Mouse (Mus musculus) MEL (cell line): ENCODE measurements around the gene Tead1. TPM values are rescaled to one million over a fixed set of nuclear protein-coding genes. Genes with fewer than 3 reads are reported as not detected.
"Not testable (repeated sequence)": the region's sequence is repeated elsewhere in the genome, so short reads cannot be mapped to it uniquely, and the experiment has no call there.

Experiments
- DNase-seq: peaks from one replicate; pipeline ENCODE4 v3.0.0; 2011; ENCODE audit warnings: low read depth, low spot score
- H3K27ac ChIP-seq: 2 replicates; pipeline ENCODE4 v1.5.1; 2012; ENCODE audit warnings: low read depth, mild to moderate bottlenecking, control low read depth, low read length, moderate library complexity; ENCODE audit not compliant: control insufficient read depth
- H3K27me3 ChIP-seq, 2 experiments: fragments of 150-350 bp in 1 of 2; sonication (generic) in 1 of 2; 2 replicates each; pipeline ENCODE4 v1.6.1; 2012; ENCODE audit warnings: low read length in 2 of 2, mild to moderate bottlenecking in 2 of 2, improper control_type of control experiment in 1 of 2, moderate library complexity in 1 of 2; ENCODE audit not compliant: insufficient read depth in 2 of 2, control insufficient read depth in 1 of 2
- H3K36me3 ChIP-seq, 2 experiments: 2 replicates each; pipeline ENCODE4 v1.6.1; 2012 to 2014; ENCODE audit warnings: low read length in 2 of 2, improper control_type of control experiment in 1 of 2, inconsistent platforms in 1 of 2, mild to moderate bottlenecking in 1 of 2; ENCODE audit not compliant: insufficient read depth in 2 of 2, control insufficient read depth in 1 of 2
- H3K4me1 ChIP-seq, 2 experiments: fragments of 150-350 bp in 1 of 2; sonication (generic) in 1 of 2; 2 replicates each; pipeline ENCODE4 v1.6.1; 2012; ENCODE audit warnings: low read length in 2 of 2, improper control_type of control experiment in 1 of 2, mild to moderate bottlenecking in 1 of 2; ENCODE audit not compliant: insufficient read depth in 2 of 2, control insufficient read depth in 1 of 2
- H3K4me3 ChIP-seq, 2 experiments: fragments of 150-350 bp in 1 of 2; sonication (generic) in 1 of 2; 2 replicates each; pipeline ENCODE4 v1.5.1; 2012; ENCODE audit warnings: low read depth in 2 of 2, low read length in 2 of 2, mild to moderate bottlenecking in 2 of 2, moderate library complexity in 2 of 2, control low read depth in 1 of 2, improper control_type of control experiment in 1 of 2; ENCODE audit not compliant: control insufficient read depth in 1 of 2, insufficient read depth in 1 of 2
- H3K79me2 ChIP-seq: 2 replicates; pipeline ENCODE4 v1.6.1; 2012; ENCODE audit warnings: mild to moderate bottlenecking, low read length, moderate library complexity; ENCODE audit not compliant: control insufficient read depth, poor library complexity, insufficient read depth
- H3K9ac ChIP-seq: 2 replicates; pipeline ENCODE4 v1.6.1; 2012; ENCODE audit warnings: low read depth, mild to moderate bottlenecking, control low read depth, low read length, moderate library complexity; ENCODE audit not compliant: control insufficient read depth, poor library complexity, severe bottlenecking
- H3K9me3 ChIP-seq: fragments of 150-350 bp; sonication (generic); replicated peaks from 2 replicates; pipeline ENCODE4 v1.6.1; 2012; ENCODE audit warnings: mild to moderate bottlenecking, low read length, improper control_type of control experiment, moderate library complexity; ENCODE audit not compliant: insufficient read depth
- CTCF ChIP-seq, 3 experiments: IDR thresholded peaks in 2 of 3; conservative IDR thresholded peaks in 1 of 3; 2 replicates each; pipeline ENCODE4 v1.5.1; 2011 to 2012; ENCODE audit warnings: low read length in 3 of 3, low read depth in 2 of 3, mild to moderate bottlenecking in 2 of 3, improper control_type of control experiment in 1 of 3, inconsistent platforms in 1 of 3, mixed read lengths in 1 of 3, moderate library complexity in 1 of 3; ENCODE audit not compliant: control insufficient read depth in 1 of 3, insufficient read depth in 1 of 3, poor library complexity in 1 of 3, severe bottlenecking in 1 of 3
- E2F4 ChIP-seq: IDR thresholded peaks from 2 replicates; pipeline ENCODE4 v1.6.1; 2011; ENCODE audit warnings: low read depth, low read length, improper control_type of control experiment, borderline replicate concordance
- ELF1 ChIP-seq: IDR thresholded peaks from 2 replicates; pipeline ENCODE4 v1.6.1; 2014; ENCODE audit warnings: low read depth, mild to moderate bottlenecking, inconsistent platforms, low read length, improper control_type of control experiment, moderate library complexity
- GATA1 ChIP-seq: IDR thresholded peaks from 2 replicates; pipeline ENCODE4 v1.6.1; 2011; ENCODE audit warnings: low read depth, low read length, improper control_type of control experiment
- KAT2A ChIP-seq: conservative IDR thresholded peaks from 2 replicates; pipeline ENCODE4 v1.6.1; 2012; ENCODE audit warnings: low read depth, low read length, improper control_type of control experiment, inconsistent platforms
- MAFK ChIP-seq: IDR thresholded peaks from 2 replicates; pipeline ENCODE4 v1.6.1; 2011; ENCODE audit warnings: low read depth, mild to moderate bottlenecking, low read length, improper control_type of control experiment, borderline replicate concordance
- MAX ChIP-seq: IDR thresholded peaks from 2 replicates; pipeline ENCODE4 v1.6.1; 2011; ENCODE audit warnings: low read length, improper control_type of control experiment
- MAZ ChIP-seq: IDR thresholded peaks from 2 replicates; pipeline ENCODE4 v1.6.1; 2012; ENCODE audit warnings: low read depth, mild to moderate bottlenecking, inconsistent platforms, low read length, improper control_type of control experiment
- MEF2A ChIP-seq: IDR thresholded peaks from 2 replicates; pipeline ENCODE4 v1.6.1; 2014; ENCODE audit warnings: low read depth, mild to moderate bottlenecking, inconsistent platforms, low read length, improper control_type of control experiment; ENCODE audit not compliant: poor library complexity, insufficient replicate concordance, severe bottlenecking; ENCODE audit errors: extremely low read depth
- MXI1 ChIP-seq: IDR thresholded peaks from 2 replicates; pipeline ENCODE4 v1.6.1; 2011; ENCODE audit warnings: mild to moderate bottlenecking, low read depth, low read length, improper control_type of control experiment
- MYB ChIP-seq: IDR thresholded peaks from 2 replicates; pipeline ENCODE4 v1.6.1; 2011; ENCODE audit warnings: mild to moderate bottlenecking, low read depth, low read length, improper control_type of control experiment
- MYC ChIP-seq: IDR thresholded peaks from 2 replicates; pipeline ENCODE4 v1.6.1; 2011; ENCODE audit warnings: low read depth, mild to moderate bottlenecking, low read length, improper control_type of control experiment, moderate library complexity
- POLR2AphosphoS5 ChIP-seq: IDR thresholded peaks from 2 replicates; pipeline ENCODE4 v1.6.1; 2012; ENCODE audit warnings: low read depth, borderline replicate concordance, mild to moderate bottlenecking, inconsistent platforms, low read length, moderate library complexity, mixed read lengths
- RCOR1 ChIP-seq: IDR thresholded peaks from 2 replicates; pipeline ENCODE4 v1.6.1; 2012; ENCODE audit warnings: low read depth, mild to moderate bottlenecking, inconsistent platforms, low read length, improper control_type of control experiment
- SIN3A ChIP-seq: IDR thresholded peaks from 2 replicates; pipeline ENCODE4 v1.6.1; 2012; ENCODE audit warnings: low read length, improper control_type of control experiment, inconsistent platforms
- SMC3 ChIP-seq: IDR thresholded peaks from 2 replicates; pipeline ENCODE4 v1.6.1; 2011; ENCODE audit warnings: low read depth, low read length, improper control_type of control experiment
- TBP ChIP-seq: IDR thresholded peaks from 2 replicates; pipeline ENCODE4 v1.8.0; 2011; ENCODE audit warnings: low read depth, low read length, improper control_type of control experiment
- TCF12 ChIP-seq: IDR thresholded peaks from 2 replicates; pipeline ENCODE4 v1.6.1; 2014; ENCODE audit warnings: low read depth, mild to moderate bottlenecking, inconsistent platforms, low read length, improper control_type of control experiment, moderate library complexity
- UBTF ChIP-seq: IDR thresholded peaks from 2 replicates; pipeline ENCODE4 v1.6.1; 2012; ENCODE audit warnings: low read depth, mild to moderate bottlenecking, inconsistent platforms, low read length, improper control_type of control experiment, moderate library complexity, borderline replicate concordance; ENCODE audit not compliant: insufficient read depth
- USF1 ChIP-seq: IDR thresholded peaks from 2 replicates; pipeline ENCODE4 v1.6.1; 2014; ENCODE audit warnings: low read depth, mild to moderate bottlenecking, inconsistent platforms, low read length, improper control_type of control experiment, moderate library complexity
- USF2 ChIP-seq, 2 experiments: IDR thresholded peaks; 2 replicates each; pipeline ENCODE4 v1.6.1; 2011 to 2012; ENCODE audit warnings: improper control_type of control experiment in 2 of 2, low read length in 2 of 2, borderline replicate concordance in 1 of 2, inconsistent platforms in 1 of 2, low read depth in 1 of 2, mild to moderate bottlenecking in 1 of 2; ENCODE audit not compliant: insufficient read depth in 1 of 2
- ZKSCAN1 ChIP-seq: IDR thresholded peaks from 2 replicates; pipeline ENCODE4 v1.6.1; 2012; ENCODE audit warnings: low read depth, mild to moderate bottlenecking, inconsistent platforms, low read length, improper control_type of control experiment, moderate library complexity
- ZMIZ1 ChIP-seq: IDR thresholded peaks from 2 replicates; pipeline ENCODE4 v1.6.1; 2012; ENCODE audit warnings: low read depth, mild to moderate bottlenecking, inconsistent platforms, low read length, improper control_type of control experiment, moderate library complexity
- polyA plus RNA-seq, 2 experiments: library from polyadenylated mRNA; stranded (reverse) in 1 of 2; unstranded in 1 of 2; fragments of >175 nt in 1 of 2; fragments of >200 nt in 1 of 2; gene quantifications; 2 replicates each; pipeline versions ENCODE4 v1.2.1 to v1.2.4; 2012; ENCODE audit warnings: low replicate concordance in 2 of 2, low read depth in 1 of 2; ENCODE audit not compliant: insufficient read length in 2 of 2, insufficient read depth in 1 of 2, missing spikeins in 1 of 2
- total RNA-seq: library from RNA; depleted of rRNA; stranded (reverse); fragments of 300-350 nt; gene quantifications from 2 replicates; pipeline ENCODE4 v1.2.3, GENCODE M21; 2012

The Tead1 gene
- total and polyA plus RNA-seq, 3 experiments, result not detected

- no peaks in the 10 kb centered on the region for H3K27me3 ChIP-seq
- H3K4me1 ChIP-seq, result no peaks in the 10 kb centered on the region
- TF ChIP-seq TCF12, result no peak
- no peak for TF ChIP-seq GATA1
- no peak for TF ChIP-seq E2F4
- TF ChIP-seq SMC3, result no peak
- TF ChIP-seq MXI1, result no peak
- no peaks in the 10 kb centered on the region for H3K9me3 ChIP-seq
- H3K79me2 ChIP-seq, result no peaks in the 10 kb centered on the region
- no peak for DNase-seq
- no peak overlapping the region for H3K9ac ChIP-seq
- no peak overlapping the region for H3K4me3 ChIP-seq
- no peaks in the 10 kb centered on the region for H3K36me3 ChIP-seq
- H3K27ac ChIP-seq, result no peak overlapping the region
These were observed 243.7 kb downstream of the Tead1 start for GRCm38 (mm10) chr7:112922801-112923200.

GRCm38 (mm10) chr7:112923712-112924111 lies 244.6 kb downstream of the Tead1 start:
- Histone ChIP-seq H3K79me2 (no peaks in the 10 kb centered on the region), H3K4me1 (no peaks in the 10 kb centered on the region), H3K36me3 (no peaks in the 10 kb centered on the region), H3K4me3 (no peak overlapping the region), H3K27me3 (no peaks in the 10 kb centered on the region), H3K9ac (no peak overlapping the region), H3K27ac (no peak overlapping the region), H3K9me3 (no peaks in the 10 kb centered on the region)
- no peak for DNase-seq
- TF ChIP-seq ELF1 (no peak), SMC3 (no peak), SIN3A (no peak)

GRCm38 (mm10) chr7:112930669-112931068 lies 251.6 kb downstream of the Tead1 start:
- no peak for DNase-seq
- Histone ChIP-seq H3K36me3 (no peaks in the 10 kb centered on the region), H3K27me3 (no peaks in the 10 kb centered on the region), H3K9ac (no peak overlapping the region), H3K4me3 (no peak overlapping the region), H3K9me3 (no peaks in the 10 kb centered on the region), H3K79me2 (no peaks in the 10 kb centered on the region), H3K27ac (no peak overlapping the region), H3K4me1 (no peaks in the 10 kb centered on the region)
- TF ChIP-seq MAX (no peak), KAT2A (no peak), UBTF (no peak), SIN3A (no peak), ZMIZ1 (no peak), TBP (no peak), POLR2AphosphoS5 (no peak), MAFK (no peak), MYC (no peak), MEF2A (no peak), USF1 (no peak), MYB (no peak), USF2 (IDR thresholded peaks at IDR 0.05; ENCODE audit: borderline replicate concordance in 1 of 2, insufficient read depth in 1 of 2, low read depth in 1 of 2, low read length in 2 of 2) (no peak), RCOR1 (no peak), ZKSCAN1 (no peak), MAZ (no peak), CTCF (IDR thresholded peaks at IDR 0.05 in 2 of 3, conservative IDR thresholded peaks at IDR 0.05 in 1 of 3; ENCODE audit: control insufficient read depth in 1 of 3, insufficient read depth in 1 of 3, low read depth in 2 of 3, low read length in 3 of 3, poor library complexity in 1 of 3, severe bottlenecking in 1 of 3) (no peak), TCF12 (no peak)

- H3K27ac ChIP-seq, H3K4me1 ChIP-seq, H3K4me3 ChIP-seq, H3K36me3 ChIP-seq, H3K9ac ChIP-seq, DNase-seq, H3K79me2 ChIP-seq, H3K27me3 ChIP-seq, H3K9me3 ChIP-seq: not testable (repeated sequence)
These were observed 256.8 kb downstream of the Tead1 start for GRCm38 (mm10) chr7:112935876-112936275.
